Mouse (Mus musculus) kidney, adult 9 months (tissue): Measurements from ENCODE around the gene Gm8300.
"Not testable (repeated sequence)": the region's sequence is repeated elsewhere in the genome, so short reads cannot be mapped to it uniquely, and the experiment has no call there.

Experiments used
- DNase-seq: peaks from one replicate; pipeline ENCODE4 v3.0.0; 2022

The Gm8300 gene

DNA sequence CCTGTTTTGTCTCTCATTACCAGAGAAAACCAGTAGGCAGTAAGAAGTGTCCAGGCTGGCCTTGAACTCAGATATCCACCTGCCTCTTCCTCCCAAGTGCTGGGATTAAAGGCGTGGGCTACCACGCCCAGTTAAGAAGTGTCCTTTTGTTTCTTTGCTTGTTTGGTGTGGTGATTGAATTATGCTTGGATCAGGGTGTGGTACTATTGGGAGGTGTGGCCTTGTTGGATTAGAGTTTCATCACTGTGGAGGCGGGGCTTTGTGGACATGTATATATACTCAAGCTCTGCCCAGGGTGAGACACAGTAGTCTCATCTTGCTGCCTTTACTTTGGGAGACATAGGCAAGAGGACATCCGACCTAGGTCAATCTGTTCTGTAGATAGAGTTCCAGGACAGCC, at the start of gene Gm8300:
Gene Gm8300 (plus strand): TSS at position 301 of the 400 bp plus-strand sequence.
- not testable (repeated sequence) for DNase-seq

DNA sequence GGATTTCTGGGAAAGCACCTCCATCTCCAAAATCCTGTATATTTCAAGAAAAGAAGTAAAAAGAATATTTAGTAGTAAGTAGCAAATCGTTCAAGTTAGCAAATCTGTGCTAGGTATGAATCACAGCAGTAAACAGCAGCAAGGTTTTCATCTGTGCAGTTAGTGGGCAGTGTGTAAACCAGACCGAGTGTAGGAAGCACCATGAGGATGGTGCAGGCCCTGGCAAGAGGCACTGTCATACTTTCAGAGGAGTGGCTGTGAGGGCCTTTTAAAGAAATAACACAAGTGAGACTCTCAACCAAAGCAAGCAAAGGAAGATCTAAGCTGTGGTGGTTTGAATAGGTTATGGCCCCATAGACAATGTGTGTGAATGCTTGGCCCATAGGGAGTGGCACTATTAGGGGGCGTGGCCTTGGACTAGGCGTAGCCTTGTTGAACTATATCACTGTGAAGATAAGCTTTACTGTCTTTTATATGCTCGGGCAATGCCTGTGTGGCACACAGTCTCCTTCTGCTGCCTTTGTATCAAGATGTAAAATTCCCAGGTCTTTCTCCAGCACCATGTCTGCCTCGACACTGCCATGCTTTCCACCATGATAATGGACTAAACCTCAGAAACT, 49.3 kb upstream of the Gm8300 start:
- no peak for DNase-seq

DNA sequence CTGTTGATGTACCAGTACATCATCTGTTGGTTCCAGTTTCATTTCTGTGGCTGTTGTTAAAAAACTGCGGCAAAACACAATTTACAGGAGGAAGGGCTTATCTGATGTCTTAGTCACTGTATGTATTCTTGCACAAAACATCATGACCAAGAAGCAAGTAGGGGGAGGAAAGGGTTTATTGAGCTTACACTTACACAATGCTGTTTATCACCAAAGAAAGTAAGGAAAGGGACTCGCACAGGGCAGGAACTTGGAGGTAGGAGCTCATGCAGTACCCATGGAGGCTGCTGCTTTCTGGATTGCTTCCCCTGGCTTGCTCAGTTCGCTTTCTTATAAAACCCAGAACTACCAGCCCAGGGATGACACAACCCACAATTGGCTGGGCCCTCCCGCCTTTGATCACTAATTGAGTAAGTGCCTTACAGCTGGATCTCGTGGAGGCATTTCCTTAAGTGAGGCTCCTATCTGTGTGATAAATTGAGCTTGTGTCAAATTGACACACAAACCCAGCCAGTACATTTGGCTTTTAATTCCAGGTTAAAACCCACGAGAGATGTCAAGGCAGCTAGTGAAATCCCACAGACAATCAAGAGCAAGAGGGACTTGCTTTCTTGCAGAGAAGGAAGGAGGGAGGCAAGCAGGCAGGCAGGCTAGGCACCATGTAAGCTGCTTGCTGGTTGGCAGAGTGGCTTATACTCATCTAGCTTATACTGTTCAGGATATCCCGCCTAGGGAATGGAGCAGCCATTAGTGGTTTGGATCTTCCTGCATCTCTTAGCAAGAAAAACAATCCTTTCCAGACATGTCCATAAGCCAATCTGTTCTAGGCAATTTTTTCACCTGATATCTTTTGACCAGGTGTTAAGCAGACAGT, 43.6 kb upstream of the Gm8300 start:
- no peak for DNase-seq

DNA sequence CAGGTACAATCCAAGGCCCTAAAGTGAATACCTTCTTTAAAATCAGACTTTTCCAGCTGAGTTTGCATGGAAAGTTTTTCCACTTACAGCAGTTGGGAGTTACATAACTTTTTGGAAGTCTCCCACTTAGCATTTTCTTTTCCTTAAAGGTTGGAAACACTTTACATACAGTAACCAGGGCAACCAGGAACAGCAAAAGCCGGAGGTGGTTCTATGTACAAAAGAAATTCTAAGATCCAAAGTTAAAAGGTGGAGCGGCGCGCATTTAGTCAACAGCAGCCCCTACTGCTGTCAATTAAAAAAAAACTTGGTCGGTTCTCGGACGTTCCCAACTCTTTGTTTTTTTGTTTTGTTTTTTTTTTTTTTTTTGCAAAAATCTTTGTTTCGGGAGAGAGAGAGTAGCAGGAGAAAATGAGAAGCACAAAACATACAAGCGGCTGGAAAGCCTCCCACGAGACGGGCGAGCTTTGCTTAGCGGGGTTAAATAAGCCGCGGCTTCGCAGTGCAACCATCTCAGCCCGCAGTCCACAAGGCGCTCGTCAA, 42.6 kb upstream of the Gm8300 start:
- DNase-seq: peak; percentile 64

DNA sequence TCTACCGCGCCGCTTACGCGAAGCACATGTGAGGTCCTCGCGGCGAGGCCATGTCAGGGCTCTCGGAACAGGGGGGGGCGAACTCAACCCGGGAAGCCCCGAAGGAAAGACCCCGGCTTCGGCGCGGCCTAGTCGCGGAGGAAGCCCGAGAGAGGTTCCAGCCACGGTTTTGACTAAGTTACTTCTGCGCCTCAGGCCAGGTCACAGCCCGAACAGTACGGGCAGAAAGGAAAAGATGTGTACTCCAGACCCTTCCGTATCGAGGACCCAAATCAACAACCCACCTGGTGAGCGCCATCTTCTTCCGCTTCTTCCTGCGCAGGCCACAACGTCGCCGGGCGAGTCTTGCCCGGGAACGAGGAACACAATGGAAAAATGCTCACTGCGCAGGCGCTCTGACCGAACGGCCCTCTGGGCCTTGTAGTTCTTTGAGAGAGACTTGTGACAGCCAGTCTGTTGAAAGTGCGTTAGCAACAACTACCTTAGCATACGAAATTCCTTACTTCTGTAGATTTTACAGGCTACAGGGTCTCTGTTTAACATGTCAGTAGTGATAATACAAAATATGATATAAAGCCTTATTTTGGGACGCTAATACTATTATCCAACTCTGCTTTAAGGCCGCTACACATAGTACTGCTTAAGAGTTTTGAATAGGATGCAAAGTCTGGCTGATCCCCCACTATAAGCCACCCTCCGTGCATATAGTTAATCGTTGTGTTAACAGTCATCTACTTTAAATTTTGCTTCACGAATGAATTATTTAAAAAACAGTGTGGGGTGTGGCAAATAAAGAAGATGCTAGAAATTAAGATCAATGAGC, 41.9 kb upstream of the Gm8300 start, which contains the start of gene Snw1:
Gene Snw1 (minus strand): TSS at position 311 of the 823 bp plus-strand sequence.
- DNase-seq: peak; percentile 97

DNA sequence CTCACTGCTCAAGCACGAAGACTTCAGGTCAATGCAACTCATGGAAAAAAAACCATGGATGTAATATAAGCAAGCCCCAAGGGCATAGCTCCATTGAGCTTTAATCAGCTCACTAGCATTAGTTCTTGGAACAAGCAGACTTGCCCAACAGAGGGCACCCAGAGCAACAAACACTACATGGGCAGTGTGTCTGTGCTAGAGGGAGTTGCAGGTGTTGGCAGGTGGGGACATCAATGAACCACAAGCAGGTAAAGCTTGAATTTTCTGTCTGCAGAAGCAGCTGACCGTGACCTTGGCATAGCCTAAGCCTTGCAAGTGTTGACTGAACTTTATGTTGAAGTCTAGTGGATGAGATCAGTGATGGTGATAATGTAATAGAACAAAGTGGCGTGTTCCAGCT, 39.4 kb upstream of the Gm8300 start:
- DNase-seq: no peak

DNA sequence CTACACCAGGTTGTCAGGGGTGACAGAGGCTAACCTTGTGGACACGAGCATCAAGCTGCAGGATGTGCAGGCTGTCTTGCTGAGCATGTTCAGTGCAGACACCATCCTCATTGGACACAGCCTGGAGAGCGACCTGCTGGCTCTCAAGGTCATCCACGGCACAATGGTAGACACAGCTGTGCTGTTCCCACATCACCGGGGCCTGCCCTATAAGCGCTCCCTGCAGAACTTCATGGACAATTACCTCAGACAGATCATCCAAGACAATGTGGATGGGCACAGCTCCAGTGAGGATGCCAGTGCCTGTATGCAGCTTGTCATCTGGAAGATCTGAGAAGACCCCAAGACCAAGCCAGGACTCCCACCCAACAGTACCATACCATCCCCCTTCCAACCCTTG, 31.6 kb upstream of the Gm8300 start:
- not testable (repeated sequence) for DNase-seq

DNA sequence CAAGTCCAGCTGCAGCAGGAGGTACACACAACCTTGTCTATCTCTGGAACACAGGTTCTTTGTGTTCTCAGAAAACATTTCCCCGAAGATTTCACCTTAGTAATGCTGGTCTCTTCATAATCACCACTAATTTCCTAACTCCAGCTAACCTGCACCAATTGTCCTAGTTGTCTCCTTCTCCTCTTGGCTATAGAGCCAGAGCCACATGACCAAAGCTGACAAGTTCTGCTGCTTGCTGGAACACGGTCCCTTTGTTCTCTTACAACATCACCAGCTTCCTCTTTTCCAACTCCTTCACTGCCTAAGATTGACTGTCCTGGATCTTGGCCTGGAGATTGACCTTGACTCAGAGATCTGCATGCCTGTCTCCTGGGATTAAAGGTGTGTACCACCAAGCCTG, 25.4 kb upstream of the Gm8300 start:
- not testable (repeated sequence) for DNase-seq

DNA sequence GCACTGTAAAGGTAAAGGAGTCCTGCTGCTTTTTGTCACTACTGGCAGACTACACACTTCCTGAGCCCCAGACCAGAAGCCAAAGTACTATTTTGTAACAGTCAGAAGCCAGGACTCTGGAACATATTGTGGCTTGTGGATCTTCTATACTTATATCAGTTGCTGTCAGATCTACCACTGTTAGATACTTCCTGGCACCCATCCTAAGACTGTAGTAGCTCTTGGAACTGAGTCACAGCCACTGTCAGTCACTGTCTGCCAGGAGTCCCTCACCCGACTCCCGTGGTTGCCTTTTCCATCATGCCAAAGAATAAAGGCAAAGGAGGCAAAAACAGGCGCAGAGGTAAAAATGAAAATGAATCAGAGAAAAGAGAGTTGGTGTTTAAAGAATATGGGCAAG, 19.7 kb upstream of the Gm8300 start, which contains the start of gene Gm5788:
Gene Gm5788 (plus strand): TSS at position 301 of the 400 bp plus-strand sequence.
- not testable (repeated sequence) for DNase-seq

DNA sequence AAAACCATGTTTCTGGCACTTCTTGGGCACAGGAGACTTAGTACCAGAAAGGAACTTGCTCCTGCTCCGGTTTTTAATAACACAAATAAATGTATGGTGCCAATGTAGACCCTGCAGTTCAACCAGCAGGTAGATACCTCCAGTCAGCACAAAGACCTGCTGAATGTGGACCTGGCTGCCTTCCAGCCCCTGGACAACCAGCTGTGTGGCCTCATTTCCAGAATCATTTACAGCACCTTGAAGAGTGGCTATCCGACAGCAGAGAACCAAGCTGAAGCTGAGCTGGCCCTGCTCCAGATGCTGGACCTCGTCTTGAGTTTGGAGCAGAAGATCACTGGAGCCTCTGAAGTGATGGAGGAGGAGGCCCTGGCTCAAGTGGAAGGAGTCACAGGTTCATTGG, 5.5 kb downstream of the Gm8300 start:
- peak; percentile 33 for DNase-seq

DNA sequence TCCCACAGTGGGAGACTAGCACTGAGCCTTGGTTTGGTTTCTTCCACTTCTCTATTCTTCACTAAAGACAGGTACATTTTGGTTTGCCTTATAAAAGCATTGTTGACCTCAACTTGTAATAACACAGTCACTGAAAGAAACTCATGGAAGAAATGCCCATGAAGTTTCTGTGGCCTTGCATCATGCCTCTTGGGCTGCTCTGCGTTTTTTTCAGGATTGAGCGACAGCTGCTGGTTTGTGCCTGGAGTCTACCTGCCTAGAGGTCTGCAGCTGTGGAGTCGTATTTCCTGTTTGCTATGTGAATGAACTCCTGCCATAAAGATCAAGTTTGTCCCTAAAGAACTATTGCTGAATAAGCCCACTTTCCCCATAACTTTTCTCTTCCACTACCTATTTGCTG, 29.8 kb downstream of the Gm8300 start:
- no peak for DNase-seq

DNA sequence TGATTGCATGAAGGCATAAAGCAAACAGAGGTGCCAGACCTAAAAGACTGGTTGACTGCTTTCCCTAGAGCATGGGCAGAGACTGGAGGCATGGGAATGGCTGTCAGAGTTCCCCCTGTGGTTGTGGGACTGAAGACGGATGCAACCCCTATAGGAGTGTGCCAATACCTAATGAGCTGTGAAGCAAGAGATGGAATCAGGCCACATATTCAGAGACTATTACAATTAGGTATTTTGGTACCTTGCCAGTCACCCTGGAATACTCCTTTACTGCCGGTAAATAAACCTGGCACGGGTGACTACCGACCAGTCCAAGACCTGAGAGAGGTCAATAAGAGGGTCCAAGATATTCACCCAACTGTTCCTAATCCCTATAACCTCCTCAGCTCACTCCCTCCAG, 36.5 kb downstream of the Gm8300 start:
- DNase-seq: not testable (repeated sequence)
